Mouse (Mus musculus): Measurements from ENCODE around the gene Chn2. TPM values are rescaled to one million over a fixed set of nuclear protein-coding genes. Genes with fewer than 3 reads are reported as not detected.

The Chn2 gene
- polyA plus RNA-seq, 1 experiment from 2014 or later = 7.1 TPM

- no peaks in the 10 kb centered on the region for H3K36me3 ChIP-seq (ENCODE audit: control insufficient read depth, insufficient read depth, low read length)
- H3K27ac ChIP-seq (replicated peaks in 1 of 2; ENCODE audit: control insufficient read depth in 1 of 2, insufficient read depth in 1 of 2, low read depth in 2 of 2, low read length in 2 of 2) = 0 out of 4 replicates have a peak overlapping the region, but pooled peaks of 1 of the 2 experiments have one; percentile 35
- WGBS = 64% methylated on average over 9 of the region's 9 CpGs
- ATAC-seq (ENCODE audit: insufficient number of reproducible peaks, insufficient read depth, low FRiP score, low read depth) = no peak
- H3K9me3 ChIP-seq (ENCODE audit: control insufficient read depth, low read length) = no peaks in the 10 kb centered on the region
- H3K9ac ChIP-seq (ENCODE audit: low read length) = no peak overlapping the region
- peak overlapping the region; percentile 4; the same call in 1 of the 2 replicates for H3K4me2 ChIP-seq (ENCODE audit: low read length)
- H3K4me3 ChIP-seq (ENCODE audit: control insufficient read depth in 1 of 2, insufficient read depth in 1 of 2, low read depth in 1 of 2, low read length in 2 of 2) = no peak overlapping the region
- H3K4me1 ChIP-seq (ENCODE audit: control insufficient read depth in 2 of 2, insufficient read depth in 2 of 2, low read length in 2 of 2) = peaks cover 12 to 22% of the 10 kb centered on the region in 2 experiments
- no peaks in the 10 kb centered on the region for H3K27me3 ChIP-seq (ENCODE audit: control insufficient read depth, insufficient read depth, low read length)
Measured at GRCm38 (mm10) chr6:54103276-54103975, 64.1 kb downstream of the Chn2 start.

- H3K36me3 ChIP-seq (ENCODE audit: control insufficient read depth, insufficient read depth, low read length) = no peaks in the 10 kb centered on the region
- no peaks in the 10 kb centered on the region for H3K27me3 ChIP-seq (ENCODE audit: control insufficient read depth, insufficient read depth, low read length)
- H3K9ac ChIP-seq (ENCODE audit: low read length) = no peak overlapping the region
- no peak overlapping the region for H3K4me3 ChIP-seq (ENCODE audit: control insufficient read depth in 1 of 2, insufficient read depth in 1 of 2, low read depth in 1 of 2, low read length in 2 of 2)
- H3K27ac ChIP-seq (replicated peaks in 1 of 2; ENCODE audit: control insufficient read depth in 1 of 2, insufficient read depth in 1 of 2, low read depth in 2 of 2, low read length in 2 of 2) = no peak overlapping the region
- H3K4me1 ChIP-seq (ENCODE audit: control insufficient read depth in 2 of 2, insufficient read depth in 2 of 2, low read length in 2 of 2) = peaks cover 7 to 10% of the 10 kb centered on the region in 2 experiments; a peak in 3 of 4 replicates
- no peak overlapping the region for H3K4me2 ChIP-seq (ENCODE audit: low read length)
- 7% methylated on average over 4 of the region's 4 CpGs for whole genome bisulfite sequencing
- H3K9me3 ChIP-seq (ENCODE audit: control insufficient read depth, low read length) = no peaks in the 10 kb centered on the region
- ATAC-seq (ENCODE audit: insufficient number of reproducible peaks, insufficient read depth, low FRiP score, low read depth) = no peak
Measured at GRCm38 (mm10) chr6:54111416-54111984, 72.1 kb downstream of the Chn2 start.

GRCm38 (mm10) chr6:54113338-54113737 is 74.0 kb downstream of the Chn2 start:
- no peaks in the 10 kb centered on the region for H3K27me3 ChIP-seq (ENCODE audit: control insufficient read depth, insufficient read depth, low read length)
- 72% methylated on average over 5 of the region's 5 CpGs for WGBS
- H3K9ac ChIP-seq (ENCODE audit: low read length) = no peak overlapping the region
- no peak overlapping the region for H3K4me3 ChIP-seq (ENCODE audit: control insufficient read depth in 1 of 2, insufficient read depth in 1 of 2, low read depth in 1 of 2, low read length in 2 of 2)
- H3K27ac ChIP-seq (replicated peaks in 1 of 2; ENCODE audit: control insufficient read depth in 1 of 2, insufficient read depth in 1 of 2, low read depth in 2 of 2, low read length in 2 of 2) = no peak overlapping the region
- H3K4me1 ChIP-seq (ENCODE audit: control insufficient read depth in 2 of 2, insufficient read depth in 2 of 2, low read length in 2 of 2) = peaks cover 7 to 10% of the 10 kb centered on the region in 2 experiments; a peak in 3 of 4 replicates
- no peaks in the 10 kb centered on the region for H3K9me3 ChIP-seq (ENCODE audit: control insufficient read depth, low read length)
- no peaks in the 10 kb centered on the region for H3K36me3 ChIP-seq (ENCODE audit: control insufficient read depth, insufficient read depth, low read length)
- ATAC-seq (ENCODE audit: insufficient number of reproducible peaks, insufficient read depth, low FRiP score, low read depth) = no peak
- no peak overlapping the region for H3K4me2 ChIP-seq (ENCODE audit: low read length)

- 82% methylated on average over 6 of the region's 6 CpGs for WGBS
- Histone ChIP-seq H3K9ac (ENCODE audit: low read length) (no peak overlapping the region), H3K4me3 (ENCODE audit: control insufficient read depth in 1 of 2, insufficient read depth in 1 of 2, low read depth in 1 of 2, low read length in 2 of 2) (no peak overlapping the region), H3K4me2 (ENCODE audit: low read length) (no peak overlapping the region), H3K9me3 (ENCODE audit: control insufficient read depth, low read length) (no peaks in the 10 kb centered on the region), H3K27me3 (ENCODE audit: control insufficient read depth, insufficient read depth, low read length) (no peaks in the 10 kb centered on the region), H3K27ac (replicated peaks in 1 of 2; ENCODE audit: control insufficient read depth in 1 of 2, insufficient read depth in 1 of 2, low read depth in 2 of 2, low read length in 2 of 2) (no peak overlapping the region), H3K36me3 (ENCODE audit: control insufficient read depth, insufficient read depth, low read length) (no peaks in the 10 kb centered on the region), H3K4me1 (ENCODE audit: control insufficient read depth in 2 of 2, insufficient read depth in 2 of 2, low read length in 2 of 2) (peaks cover 7 to 10% of the 10 kb centered on the region in 2 experiments; a peak in 3 of 4 replicates)
- no peak for ATAC-seq (ENCODE audit: insufficient number of reproducible peaks, insufficient read depth, low FRiP score, low read depth)
Measured at GRCm38 (mm10) chr6:54114412-54114811, 75.1 kb downstream of the Chn2 start.

- ATAC-seq (ENCODE audit: insufficient number of reproducible peaks, insufficient read depth, low FRiP score, low read depth) = no peak
- no peak overlapping the region for H3K9ac ChIP-seq (ENCODE audit: low read length)
- no peaks in the 10 kb centered on the region for H3K9me3 ChIP-seq (ENCODE audit: control insufficient read depth, low read length)
- peaks cover 13 to 14% of the 10 kb centered on the region in 2 experiments for H3K4me1 ChIP-seq (ENCODE audit: control insufficient read depth in 2 of 2, insufficient read depth in 2 of 2, low read length in 2 of 2)
- no peak overlapping the region for H3K27ac ChIP-seq (replicated peaks in 1 of 2; ENCODE audit: control insufficient read depth in 1 of 2, insufficient read depth in 1 of 2, low read depth in 2 of 2, low read length in 2 of 2)
- H3K36me3 ChIP-seq (ENCODE audit: control insufficient read depth, insufficient read depth, low read length) = no peaks in the 10 kb centered on the region
- no peak overlapping the region for H3K4me3 ChIP-seq (ENCODE audit: control insufficient read depth in 1 of 2, insufficient read depth in 1 of 2, low read depth in 1 of 2, low read length in 2 of 2)
- H3K27me3 ChIP-seq (ENCODE audit: control insufficient read depth, insufficient read depth, low read length) = no peaks in the 10 kb centered on the region
- 82% methylated on average over 9 of the region's 9 CpGs for WGBS
- H3K4me2 ChIP-seq (ENCODE audit: low read length) = no peak overlapping the region
Measured at GRCm38 (mm10) chr6:54116299-54116698, 76.9 kb downstream of the Chn2 start.

GRCm38 (mm10) chr6:54117001-54117591 is 77.7 kb downstream of the Chn2 start:
- H3K27ac ChIP-seq (replicated peaks in 1 of 2; ENCODE audit: control insufficient read depth in 1 of 2, insufficient read depth in 1 of 2, low read depth in 2 of 2, low read length in 2 of 2) = no peak overlapping the region
- peaks cover 7 to 11% of the 10 kb centered on the region in 2 experiments for H3K4me1 ChIP-seq (ENCODE audit: control insufficient read depth in 2 of 2, insufficient read depth in 2 of 2, low read length in 2 of 2)
- H3K9me3 ChIP-seq (ENCODE audit: control insufficient read depth, low read length) = no peaks in the 10 kb centered on the region
- H3K4me2 ChIP-seq (ENCODE audit: low read length) = no peak overlapping the region
- H3K27me3 ChIP-seq (ENCODE audit: control insufficient read depth, insufficient read depth, low read length) = no peaks in the 10 kb centered on the region
- H3K36me3 ChIP-seq (ENCODE audit: control insufficient read depth, insufficient read depth, low read length) = no peaks in the 10 kb centered on the region
- H3K4me3 ChIP-seq (ENCODE audit: control insufficient read depth in 1 of 2, insufficient read depth in 1 of 2, low read depth in 1 of 2, low read length in 2 of 2) = no peak overlapping the region
- no peak overlapping the region for H3K9ac ChIP-seq (ENCODE audit: low read length)
- ATAC-seq (ENCODE audit: insufficient number of reproducible peaks, insufficient read depth, low FRiP score, low read depth) = no peak
- WGBS = 82% methylated on average over 7 of the region's 7 CpGs

- Histone ChIP-seq H3K36me3 (ENCODE audit: control insufficient read depth, insufficient read depth, low read length) (no peaks in the 10 kb centered on the region), H3K4me2 (ENCODE audit: low read length) (no peak overlapping the region), H3K4me1 (ENCODE audit: control insufficient read depth in 2 of 2, insufficient read depth in 2 of 2, low read length in 2 of 2) (peaks cover 6 to 7% of the 10 kb centered on the region in 2 experiments), H3K4me3 (ENCODE audit: control insufficient read depth in 1 of 2, insufficient read depth in 1 of 2, low read depth in 1 of 2, low read length in 2 of 2) (no peak overlapping the region), H3K27me3 (ENCODE audit: control insufficient read depth, insufficient read depth, low read length) (no peaks in the 10 kb centered on the region), H3K27ac (replicated peaks in 1 of 2; ENCODE audit: control insufficient read depth in 1 of 2, insufficient read depth in 1 of 2, low read depth in 2 of 2, low read length in 2 of 2) (no peak overlapping the region), H3K9me3 (ENCODE audit: control insufficient read depth, low read length) (no peaks in the 10 kb centered on the region), H3K9ac (ENCODE audit: low read length) (no peak overlapping the region)
- 94% methylated on average over 3 of the region's 3 CpGs for WGBS
- no peak for ATAC-seq (ENCODE audit: insufficient number of reproducible peaks, insufficient read depth, low FRiP score, low read depth)
Measured at GRCm38 (mm10) chr6:54118395-54118794, 79.0 kb downstream of the Chn2 start.

Data from heart, embryonic 14.5 days (tissue).